Mouse (Mus musculus): ENCODE measurements around the gene Arhgap31. TPM values are rescaled to one million over a fixed set of nuclear protein-coding genes. Genes with fewer than 3 reads are reported as not detected.

The Arhgap31 gene
- total RNA-seq, 2 experiments from 2014 or later = 2.3 to 2.7 TPM

DNA sequence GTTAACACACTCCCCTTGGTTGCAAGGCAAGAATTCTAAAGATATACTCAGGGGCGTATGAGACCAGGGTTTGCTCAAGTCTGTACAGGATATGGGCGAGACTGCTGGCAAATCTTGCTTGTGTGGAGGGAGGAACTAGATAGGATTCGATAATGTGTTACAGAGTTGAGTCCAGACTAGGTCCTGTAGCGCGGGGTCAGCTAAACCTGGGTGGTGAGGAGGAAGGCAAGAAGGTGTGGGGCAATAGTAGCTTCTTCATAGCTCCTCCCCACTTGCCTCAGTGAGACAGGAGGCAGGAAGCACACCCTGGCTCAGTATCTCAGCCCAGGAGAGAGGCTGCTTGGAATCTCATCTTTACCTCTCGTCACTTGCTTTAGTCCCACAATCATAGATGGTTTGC is 16.1 kb upstream of the Arhgap31 start:
- ATAC-seq (replicated peaks; ENCODE audit: low FRiP score, poor library complexity, severe bottlenecking) = no peak

DNA sequence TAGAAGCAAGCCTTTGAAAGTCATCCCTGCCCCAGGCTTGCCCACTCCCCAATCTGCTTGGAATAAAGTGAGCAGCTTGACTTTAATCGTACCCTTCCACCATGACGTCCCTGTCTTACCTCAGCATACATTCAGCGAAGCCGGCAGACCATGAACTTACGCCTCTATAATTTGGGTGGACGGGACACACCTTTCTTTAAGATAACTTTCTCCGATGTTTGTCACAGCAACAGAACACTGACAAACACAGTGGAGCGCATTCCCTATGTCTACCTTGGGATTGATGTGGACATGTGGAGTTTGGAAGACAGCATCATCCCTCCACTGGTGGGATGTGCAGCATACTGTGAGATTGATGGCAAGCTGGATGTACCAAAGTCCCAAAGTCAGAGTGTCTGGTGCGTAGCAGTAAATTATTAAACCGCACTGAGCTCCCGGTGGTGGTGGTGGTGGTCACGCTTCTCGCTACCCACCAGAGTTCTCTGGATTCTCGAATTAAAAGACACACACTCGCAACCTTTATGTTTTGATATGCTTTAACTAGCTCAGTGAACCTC is 15.6 kb upstream of the Arhgap31 start:
- no peak for ATAC-seq (replicated peaks; ENCODE audit: low FRiP score, poor library complexity, severe bottlenecking)

DNA sequence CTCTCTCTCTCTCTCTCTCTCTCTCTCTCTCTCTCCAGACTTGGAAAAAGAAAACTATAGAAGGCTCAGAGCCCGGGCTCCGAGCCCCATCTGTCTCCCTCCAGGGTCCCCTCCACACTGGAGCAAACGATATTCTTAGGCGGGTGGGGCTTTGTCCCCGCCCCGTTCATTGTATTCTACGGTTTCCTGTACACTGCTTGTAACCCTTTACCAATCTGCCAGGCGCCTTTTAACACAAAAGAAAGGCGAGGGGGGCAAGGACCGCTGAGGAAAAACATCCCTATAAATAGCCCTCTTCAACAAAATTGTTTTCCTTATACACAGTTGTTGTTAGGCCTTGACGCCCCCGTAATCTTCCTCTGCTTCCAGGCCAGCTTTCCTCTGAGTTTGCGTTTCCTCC is 11.9 kb upstream of the Arhgap31 start:
- ATAC-seq (replicated peaks; ENCODE audit: low FRiP score, poor library complexity, severe bottlenecking) = no peak

DNA sequence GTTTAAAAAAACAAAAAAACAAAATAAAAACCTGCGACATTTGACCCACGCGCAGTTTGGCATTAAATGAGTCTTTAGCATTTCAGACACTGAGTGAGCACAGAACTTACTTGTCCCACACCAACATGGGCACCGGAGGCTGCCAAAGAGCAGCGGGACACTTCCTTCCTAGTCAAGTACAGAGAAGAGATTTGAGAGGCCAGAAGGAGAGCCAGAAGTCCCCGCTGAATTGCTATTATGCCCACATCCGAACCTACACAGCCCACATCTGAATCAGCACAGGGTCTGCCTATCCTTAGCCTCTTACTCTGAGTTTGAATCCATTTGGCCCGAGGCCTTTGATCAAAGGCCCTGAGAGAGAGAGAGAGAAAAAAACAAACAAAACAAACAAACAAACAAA is 11.2 kb upstream of the Arhgap31 start:
- ATAC-seq (replicated peaks; ENCODE audit: low FRiP score, poor library complexity, severe bottlenecking) = no peak

DNA sequence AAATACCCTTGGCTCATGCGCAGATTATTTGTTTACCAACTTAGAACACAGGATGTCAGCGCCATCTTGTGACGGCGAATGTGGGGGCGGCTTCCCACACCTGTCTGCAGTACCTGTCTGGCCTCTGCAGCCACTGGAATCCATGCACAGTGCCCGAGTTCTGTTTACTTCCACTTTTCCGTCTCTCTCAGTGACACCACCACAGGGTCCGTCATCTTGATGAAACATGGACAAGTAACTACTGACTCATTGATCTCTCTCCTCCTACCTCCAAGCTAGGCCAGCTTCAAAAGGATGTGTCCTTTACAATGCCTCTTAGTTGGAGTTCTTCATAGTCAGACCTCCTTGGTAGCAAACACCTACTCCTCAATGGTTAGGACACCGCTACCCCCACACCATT is 8.3 kb upstream of the Arhgap31 start:
- ATAC-seq (replicated peaks; ENCODE audit: low FRiP score, poor library complexity, severe bottlenecking) = no peak

DNA sequence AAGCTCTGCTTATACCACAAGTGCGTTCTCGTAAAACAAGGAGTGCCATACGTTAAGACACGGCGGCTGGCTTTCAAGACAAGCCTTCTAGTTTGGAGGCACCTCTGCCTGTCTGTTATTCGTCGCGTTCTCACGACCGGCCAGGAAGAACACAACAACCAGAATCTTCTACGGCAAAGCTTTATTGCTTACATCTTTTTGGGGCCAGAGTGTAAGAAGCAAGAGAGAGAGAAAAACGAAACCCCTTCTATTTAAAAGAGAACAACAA is 1.1 kb upstream of the Arhgap31 start:
- peak; percentile 82 for ATAC-seq (replicated peaks; ENCODE audit: low FRiP score, poor library complexity, severe bottlenecking)

DNA sequence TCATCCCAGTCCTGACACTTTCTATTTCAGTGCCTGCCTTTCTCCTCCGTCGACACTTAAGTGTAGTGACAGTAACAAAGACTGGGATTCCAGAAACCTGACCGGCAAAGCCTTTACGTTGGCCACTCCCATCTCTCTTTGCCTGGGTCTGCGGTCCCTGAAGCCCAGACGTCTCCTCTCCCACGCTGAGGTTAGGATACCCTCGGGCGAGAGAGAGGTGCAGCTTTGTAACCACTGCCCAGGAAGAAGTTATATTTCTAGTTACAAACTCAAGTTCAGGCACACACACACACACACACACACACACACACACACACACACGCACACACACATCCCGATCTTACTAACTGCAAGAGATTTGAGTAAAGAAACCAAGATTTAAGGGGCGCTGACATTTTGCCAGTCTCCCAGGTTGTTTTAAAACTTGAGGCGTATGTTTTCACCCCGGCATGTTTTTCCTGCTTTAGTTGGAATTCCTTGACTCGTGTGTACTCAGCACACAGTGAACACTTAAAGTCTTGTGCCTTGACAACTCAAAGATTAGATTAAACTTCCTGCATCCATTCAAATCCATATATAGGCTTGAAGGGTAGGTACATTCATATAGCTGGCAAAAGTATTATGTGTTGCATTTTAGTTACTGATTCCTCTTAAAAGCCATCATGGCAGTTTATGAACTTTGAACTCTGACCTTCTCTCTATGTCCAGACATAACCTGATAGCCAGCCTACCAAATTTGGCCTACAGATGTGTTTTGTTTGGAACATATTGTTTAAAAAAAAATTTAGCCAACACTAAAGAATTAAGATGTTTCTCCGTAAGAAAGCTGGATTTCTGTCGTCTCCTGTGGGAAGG is 557 bp upstream of the Arhgap31 start:
- ATAC-seq (replicated peaks; ENCODE audit: low FRiP score, poor library complexity, severe bottlenecking) = peak; percentile 47; the same call in 1 of the 2 replicates

DNA sequence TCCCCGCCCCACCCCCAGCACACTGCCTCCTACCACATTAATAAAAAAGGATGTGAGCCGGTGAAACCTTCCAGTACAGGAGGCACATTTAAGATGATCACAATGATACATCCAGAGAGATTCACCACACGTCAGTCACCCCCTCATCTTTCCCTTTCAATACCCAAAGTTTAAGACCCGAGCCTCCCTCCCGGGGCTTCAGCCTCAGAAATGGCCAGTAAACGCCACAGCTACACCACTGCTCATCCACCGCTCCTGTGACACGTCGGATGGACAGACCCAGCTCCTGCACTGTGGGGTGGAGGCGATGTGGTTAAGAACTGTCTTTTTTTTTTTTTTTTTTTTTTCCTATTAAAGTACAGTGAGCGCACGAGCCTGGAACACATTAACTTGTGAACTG is 969 bp downstream of the Arhgap31 start:
- ATAC-seq (replicated peaks; ENCODE audit: low FRiP score, poor library complexity, severe bottlenecking) = no peak

DNA sequence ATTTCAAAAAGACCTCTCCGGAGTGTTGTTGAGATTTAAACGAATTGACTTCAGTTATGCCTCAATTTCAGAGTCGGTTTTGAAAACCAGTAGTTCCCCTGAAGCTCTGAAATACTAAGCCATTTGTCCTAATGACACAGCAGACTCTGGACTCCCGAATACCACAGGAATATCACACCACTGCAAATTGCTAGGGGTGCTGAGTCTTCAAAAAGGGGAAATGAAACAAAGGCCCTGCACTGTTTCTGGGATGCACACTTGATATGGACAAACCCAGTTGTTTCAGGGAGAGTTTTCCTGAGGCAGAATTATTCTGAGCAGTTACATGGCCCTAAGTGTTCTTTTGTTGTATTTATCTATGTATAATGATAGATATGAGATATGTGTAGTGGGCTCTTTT is 1.8 kb downstream of the Arhgap31 start:
- no peak for ATAC-seq (replicated peaks; ENCODE audit: low FRiP score, poor library complexity, severe bottlenecking)

DNA sequence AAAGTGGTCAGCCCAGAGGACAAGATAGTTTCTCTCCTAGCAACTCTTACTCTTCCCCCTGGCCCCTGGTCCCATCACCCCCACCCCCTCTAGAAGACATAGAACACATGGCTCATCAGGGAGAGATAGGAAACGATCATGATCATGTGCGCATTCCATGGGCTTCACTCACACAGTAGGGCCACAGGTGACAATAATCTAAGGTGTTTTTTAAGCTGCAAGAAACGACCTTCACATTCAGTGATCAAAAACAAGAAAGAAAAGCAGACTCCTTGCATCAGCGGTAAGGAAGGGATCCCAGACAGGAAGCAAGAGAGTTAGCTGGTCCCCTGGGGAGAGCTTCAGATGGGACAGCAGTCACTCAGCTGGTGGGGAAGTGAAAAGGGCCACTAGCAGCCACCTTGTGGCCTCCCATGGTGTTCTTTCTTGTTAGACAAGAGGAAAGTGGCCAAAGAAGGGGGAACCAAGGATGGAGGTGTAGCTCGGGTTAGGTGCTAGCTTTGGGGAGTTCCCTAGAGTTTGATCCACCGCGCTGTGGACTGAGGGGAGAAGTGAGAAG is 4.0 kb downstream of the Arhgap31 start:
- no peak for ATAC-seq (replicated peaks; ENCODE audit: low FRiP score, poor library complexity, severe bottlenecking)

DNA sequence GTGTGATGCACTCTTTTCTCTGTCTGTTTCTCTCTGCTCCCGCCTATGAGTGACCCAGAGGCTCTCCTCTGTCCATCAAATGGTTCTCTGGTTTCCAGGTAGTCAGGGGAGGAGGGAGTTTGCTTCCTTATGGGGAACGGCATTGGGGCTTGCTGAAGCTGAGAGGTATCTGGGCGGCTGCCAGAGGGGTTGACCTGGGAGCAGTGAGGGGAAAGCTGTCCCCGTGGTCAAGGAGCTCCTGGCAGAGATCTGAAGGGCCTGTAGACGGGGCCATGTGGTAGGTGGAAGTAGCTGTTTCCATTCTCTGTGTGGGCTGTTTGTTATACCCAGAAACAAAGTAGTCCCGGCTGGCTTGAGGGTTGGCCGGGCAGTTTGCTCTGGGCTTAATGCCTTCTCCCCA is 6.3 kb downstream of the Arhgap31 start:
- ATAC-seq (replicated peaks; ENCODE audit: low FRiP score, poor library complexity, severe bottlenecking) = no peak

DNA sequence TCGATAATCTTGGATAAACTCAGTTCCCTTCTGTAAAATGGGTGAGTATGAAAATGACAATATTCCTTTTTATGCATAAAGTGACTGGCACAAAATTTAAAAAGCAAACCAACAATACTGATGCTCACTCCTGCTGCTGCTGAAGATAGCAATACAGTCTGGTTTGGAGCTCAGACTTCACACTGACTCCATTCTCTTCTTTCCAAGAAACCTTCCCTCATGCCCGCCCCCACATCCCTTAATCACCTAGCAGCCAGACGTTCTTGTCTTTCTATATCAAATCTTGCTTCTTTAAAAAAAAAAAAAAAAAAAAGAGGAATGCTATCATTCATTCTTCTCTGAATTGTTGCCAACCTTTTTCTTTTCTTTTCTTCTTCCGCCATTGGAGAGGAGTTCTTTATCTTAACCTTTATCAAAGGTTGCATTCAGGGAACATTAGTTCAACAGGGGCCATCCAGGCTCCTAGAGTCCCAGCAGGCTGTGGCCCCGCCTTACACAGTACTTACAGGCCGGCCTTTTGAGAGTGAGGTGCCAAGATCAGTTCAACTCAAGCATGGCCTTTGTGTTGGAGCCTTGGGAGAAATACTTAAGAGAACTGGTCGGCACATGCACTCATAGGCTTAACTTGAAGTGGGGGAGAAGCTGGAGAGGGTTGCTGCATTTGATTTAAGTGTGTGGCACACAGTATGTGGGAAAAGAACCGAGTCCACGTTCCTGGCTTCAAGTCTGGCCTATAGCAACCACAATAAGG is 7.4 kb downstream of the Arhgap31 start:
- ATAC-seq (replicated peaks; ENCODE audit: low FRiP score, poor library complexity, severe bottlenecking) = no peak

DNA sequence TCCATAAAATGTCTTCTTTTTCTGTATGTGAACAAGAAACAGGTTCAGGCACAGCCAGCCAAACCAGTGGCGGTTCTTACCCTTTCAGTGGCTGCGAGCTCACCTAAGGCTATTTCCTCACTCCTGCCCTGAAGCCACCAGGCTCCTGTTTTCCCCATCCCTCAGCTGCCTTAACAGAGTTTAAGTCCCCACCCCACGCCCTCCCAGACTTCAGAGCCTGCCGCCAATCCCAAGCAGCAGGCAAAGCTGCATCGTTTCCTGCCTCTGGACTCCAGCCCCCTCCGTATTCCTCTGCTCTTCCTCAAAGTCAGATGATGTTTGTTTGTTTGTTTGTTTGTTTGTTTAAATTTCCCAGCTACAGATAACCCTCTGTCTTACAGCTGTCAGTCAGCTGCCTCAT is 9.6 kb downstream of the Arhgap31 start:
- ATAC-seq (replicated peaks; ENCODE audit: low FRiP score, poor library complexity, severe bottlenecking) = no peak

DNA sequence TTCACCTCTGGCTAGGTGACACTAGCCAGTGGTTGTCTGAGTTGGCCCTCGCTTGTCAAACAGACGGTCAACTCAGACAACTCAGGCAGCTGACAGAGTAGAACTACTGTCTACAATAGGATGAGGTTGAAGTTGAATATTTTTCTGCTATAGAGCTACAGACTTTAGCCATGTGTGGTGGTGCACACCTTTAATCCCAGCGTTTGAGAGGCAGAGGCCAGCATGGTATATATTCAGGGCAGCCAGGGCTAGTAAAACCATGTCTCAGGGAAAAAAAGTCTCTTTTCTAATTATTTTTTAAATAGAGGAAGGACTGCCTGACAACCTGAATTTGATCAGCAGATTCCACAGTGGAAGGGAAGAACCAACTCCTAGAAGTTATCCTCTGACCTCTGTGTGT is 10.8 kb downstream of the Arhgap31 start:
- ATAC-seq (replicated peaks; ENCODE audit: low FRiP score, poor library complexity, severe bottlenecking) = no peak

DNA sequence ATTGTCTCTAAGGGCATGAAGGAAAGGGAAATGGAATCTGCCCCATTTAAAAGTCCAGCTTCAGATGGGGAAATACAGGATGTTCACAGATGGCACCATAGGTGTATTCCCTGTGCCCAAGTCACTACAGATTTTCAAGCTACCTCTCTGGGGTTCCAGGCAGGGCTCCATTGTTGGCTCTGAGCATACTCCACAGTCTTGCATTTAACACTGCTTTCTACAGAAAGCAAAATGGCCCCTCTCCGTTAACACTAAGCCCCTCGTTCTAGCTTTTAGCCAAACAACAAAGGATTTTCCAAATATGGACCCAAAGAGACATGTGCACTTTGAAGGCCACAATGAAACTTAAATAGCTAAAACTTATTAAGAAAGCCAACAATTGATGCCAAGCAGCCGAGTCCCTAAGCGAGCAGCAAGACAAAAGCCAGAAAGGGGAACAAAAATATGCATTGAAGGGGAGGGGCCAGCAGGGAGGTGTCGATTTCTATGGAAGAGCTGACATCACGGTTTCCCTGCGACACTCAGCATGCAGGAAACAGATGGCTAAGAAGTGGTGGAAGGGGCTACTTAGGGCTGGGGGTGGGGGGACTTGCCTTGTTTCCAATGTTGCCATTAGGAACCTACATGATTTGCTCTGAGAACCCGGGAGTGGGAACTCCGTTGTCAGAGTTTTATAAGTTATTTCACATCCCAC is 11.4 kb downstream of the Arhgap31 start:
- ATAC-seq (replicated peaks; ENCODE audit: low FRiP score, poor library complexity, severe bottlenecking) = no peak

DNA sequence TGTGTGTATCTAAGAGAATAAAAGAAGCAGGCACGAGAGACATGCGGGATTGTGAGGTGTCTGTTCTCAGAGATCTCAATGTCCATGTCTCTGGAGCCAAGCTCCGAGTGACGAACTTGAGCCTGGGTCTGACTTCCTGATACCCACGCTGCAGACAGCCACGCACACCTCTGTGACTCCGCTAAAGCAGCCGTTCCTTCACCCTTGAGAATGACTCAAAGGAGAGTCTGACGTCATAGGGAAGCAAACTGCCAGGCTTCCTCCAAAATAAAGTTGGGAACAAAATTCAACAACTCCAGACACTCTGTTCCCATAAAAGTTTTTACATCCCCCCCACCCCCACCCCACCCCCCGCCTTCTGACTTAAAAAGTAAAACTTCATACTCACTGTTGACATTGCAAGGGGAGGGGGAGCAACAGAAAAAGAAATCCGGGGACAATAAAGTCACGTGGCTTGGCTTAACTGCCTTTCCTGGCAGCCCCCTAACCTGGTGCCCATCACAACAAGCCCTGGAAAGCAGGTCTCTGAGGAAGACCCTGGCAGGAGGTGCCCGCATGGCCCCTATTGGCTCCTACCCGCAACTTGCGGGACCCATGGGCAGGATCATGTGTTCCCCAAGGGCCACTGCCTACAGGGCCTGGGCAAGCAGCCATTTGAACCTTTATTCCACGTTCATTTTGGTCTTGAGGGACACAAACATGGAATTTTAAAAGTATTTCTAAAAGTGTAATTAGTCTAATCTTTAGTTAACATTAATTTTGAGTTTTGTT is 12.5 kb downstream of the Arhgap31 start:
- no peak for ATAC-seq (replicated peaks; ENCODE audit: low FRiP score, poor library complexity, severe bottlenecking)

DNA sequence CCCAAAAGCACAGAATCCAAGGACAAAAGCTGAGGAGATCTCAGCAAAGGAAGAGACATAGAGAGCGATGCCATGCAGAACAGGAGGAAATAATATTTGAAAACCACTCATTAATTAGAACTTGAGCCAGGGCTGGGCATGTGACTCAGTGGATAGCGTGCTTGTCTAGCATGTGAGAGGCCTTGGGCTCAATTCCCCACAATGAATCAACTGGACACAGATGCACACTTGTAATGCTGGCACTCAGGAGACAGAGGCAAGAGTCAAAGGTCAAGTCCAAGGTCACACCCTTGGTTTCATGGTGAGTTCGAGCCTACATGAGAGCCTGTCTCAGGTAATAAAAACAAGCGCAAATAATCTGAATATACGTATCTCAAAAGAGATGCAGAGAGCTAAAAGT is 15.5 kb downstream of the Arhgap31 start:
- no peak for ATAC-seq (replicated peaks; ENCODE audit: low FRiP score, poor library complexity, severe bottlenecking)

DNA sequence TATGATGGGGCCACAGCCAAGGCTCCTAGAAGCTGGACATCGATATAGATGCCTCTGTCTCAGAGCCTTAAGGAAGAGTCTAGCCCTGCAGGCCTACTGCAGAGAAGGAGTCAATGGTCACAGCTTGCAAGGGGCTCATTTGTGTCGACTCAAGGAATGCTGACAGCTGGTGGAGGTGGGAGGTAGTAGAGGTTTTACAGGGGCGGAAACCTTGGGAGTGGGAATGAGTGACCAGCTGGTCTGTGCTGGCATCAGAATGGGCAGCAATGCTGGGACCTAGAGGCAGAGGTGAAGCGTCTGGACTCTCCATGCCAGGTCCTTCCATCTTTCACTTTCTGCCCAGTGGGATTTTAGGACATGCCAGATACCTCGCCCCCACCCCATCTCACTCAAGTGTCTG is 17.5 kb downstream of the Arhgap31 start:
- ATAC-seq (replicated peaks; ENCODE audit: low FRiP score, poor library complexity, severe bottlenecking) = no peak

DNA sequence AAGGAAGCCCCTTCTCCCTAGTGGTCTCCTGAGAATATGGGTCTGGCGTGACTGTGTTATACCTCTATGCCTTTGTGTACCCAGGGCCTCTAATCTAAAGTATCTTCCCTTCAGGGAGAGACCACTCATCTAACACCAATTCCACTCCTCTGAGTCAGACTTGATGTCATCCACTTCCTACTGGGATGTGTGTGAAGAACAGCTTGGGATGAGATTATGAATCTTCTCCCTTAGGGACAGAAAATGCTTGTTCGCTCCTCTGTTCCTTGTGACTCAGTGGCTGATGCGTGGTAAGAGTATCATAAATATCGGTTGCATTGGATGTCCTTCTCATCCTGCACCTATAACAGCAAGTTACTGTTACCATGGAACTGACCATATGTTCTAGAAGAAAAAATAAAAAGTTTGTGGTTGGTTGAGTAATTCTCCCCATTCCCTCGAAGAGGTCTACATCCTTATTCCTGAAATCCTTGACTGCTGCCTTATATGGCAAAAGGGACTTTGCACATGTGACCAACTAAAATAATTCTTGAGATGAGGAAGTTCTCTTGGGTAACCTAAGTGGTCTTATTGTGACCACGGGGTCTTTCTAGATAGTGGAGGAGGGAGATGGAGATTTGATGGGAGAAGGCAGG is 18.1 kb downstream of the Arhgap31 start:
- no peak for ATAC-seq (replicated peaks; ENCODE audit: low FRiP score, poor library complexity, severe bottlenecking)

Data from erythroblast, adult 5-6 weeks (primary cell).